Mouse (Mus musculus) ES-CJ7 (cell line): Measurements from ENCODE around the gene Rps6ka3.
A peak's percentile ranks its signal among the peaks of the same experiment; 100 is the strongest.

Source experiments
- DNase-seq: peaks from one replicate; pipeline ENCODE4 v3.0.0; 2011; ENCODE audit warnings: low read depth, low spot score

The Rps6ka3 gene

GRCm38 (mm10) chrX:159321342-159321741, 111.2 kb downstream of the Rps6ka3 start:
- DNase-seq = peak; percentile 33

GRCm38 (mm10) chrX:159364506-159364905, 154.4 kb downstream of the Rps6ka3 start:
- no peak for DNase-seq

GRCm38 (mm10) chrX:159371831-159372752, 162.0 kb downstream of the Rps6ka3 start, which contains the start of gene Eif1ax:
Gene Eif1ax (plus strand): TSS chrX:159372178.
- peak; percentile 78 for DNase-seq

- DNase-seq = no peak
Measured at GRCm38 (mm10) chrX:159372753-159373144, 162.6 kb downstream of the Rps6ka3 start.

GRCm38 (mm10) chrX:159387105-159387504, 177.0 kb downstream of the Rps6ka3 start:
- no peak for DNase-seq

GRCm38 (mm10) chrX:159388953-159389352, 178.8 kb downstream of the Rps6ka3 start:
- no peak for DNase-seq

GRCm38 (mm10) chrX:159390347-159390962, 180.3 kb downstream of the Rps6ka3 start:
- DNase-seq = no peak

- DNase-seq = no peak
Measured at GRCm38 (mm10) chrX:159391239-159391638, 181.1 kb downstream of the Rps6ka3 start.

- DNase-seq = peak; percentile 72
Measured at GRCm38 (mm10) chrX:159409253-159409652, 199.1 kb downstream of the Rps6ka3 start.

- peak; percentile 51 for DNase-seq
Measured at GRCm38 (mm10) chrX:159414130-159414828, 204.2 kb downstream of the Rps6ka3 start, which contains the start of gene Map7d2. Gene Map7d2 (plus strand): TSS chrX:159414572.

GRCm38 (mm10) chrX:159414829-159415673, 204.9 kb downstream of the Rps6ka3 start:
- DNase-seq = no peak
